Comparison of ENCODE assay signal across 12 mouse cellular contexts in genomic region chr2:126060595-126060994, GRCm38 (mm10). TPM values are rescaled to one million over a fixed set of nuclear protein-coding genes. Genes with fewer than 3 reads are reported as not detected.
DNase-seq lines count a peak whose midpoint lies in the region; ATAC-seq and TF ChIP-seq lines count a peak whose summit lies in the region.
"Had no signal": no experiment of that assay in that cellular context is flagged by ENCODE, and none has a peak within 500 bp of the region (broad histone marks: within the 10 kb centered on the region; RNA-seq: fewer than 3 reads in every experiment).

No protein-coding gene starts in this region.

- H3K27ac ChIP-seq in forebrain, embryonic 11.5 days (ENCODE audit: low read depth, low read length): no peak overlapping the region
- H3K27ac ChIP-seq in forebrain, embryonic 10.5 days: no peak overlapping the region; the same call in 1 of the 2 replicates
- H3K27ac ChIP-seq in lung, embryonic 14.5 days (ENCODE audit: low read depth): peak overlapping the region; percentile 3
- peak overlapping the region; percentile 60 for H3K27ac ChIP-seq in stomach, embryonic 16.5 days (ENCODE audit: low read length)
- H3K27ac ChIP-seq: liver, embryonic 14.5 days had no signal

- peak; percentile 85 for ATAC-seq in forebrain, embryonic 11.5 days (replicated peaks; ENCODE audit: low FRiP score)
- ATAC-seq in lung, embryonic 14.5 days (ENCODE audit: insufficient read depth): peak; percentile 78
- peak; percentile 71; the same call in 1 of the 2 replicates for ATAC-seq in stomach, embryonic 16.5 days (ENCODE audit: insufficient read depth, low FRiP score)

- no peak overlapping the region for H3K4me2 ChIP-seq in forebrain, embryonic 11.5 days (ENCODE audit: low read depth, low read length, severe bottlenecking)
- H3K4me2 ChIP-seq in lung, embryonic 14.5 days: no peak overlapping the region
- 0 out of 2 replicates have a peak overlapping the region, but pooled peaks have one; percentile 0 for H3K4me2 ChIP-seq in stomach, embryonic 16.5 days (ENCODE audit: low read depth, low read length)

- no peaks in the 10 kb centered on the region for H3K27me3 ChIP-seq in forebrain, embryonic 11.5 days (ENCODE audit: control insufficient read depth, insufficient read depth, low read length)
- no peaks in the 10 kb centered on the region for H3K27me3 ChIP-seq in forebrain, embryonic 10.5 days (ENCODE audit: poor library complexity, severe bottlenecking)
- H3K27me3 ChIP-seq in lung, embryonic 14.5 days (ENCODE audit: insufficient read depth, low read length): no peaks in the 10 kb centered on the region
- H3K27me3 ChIP-seq in stomach, embryonic 16.5 days (ENCODE audit: control insufficient read depth, insufficient read depth, low read length): no peaks in the 10 kb centered on the region

- H3K9me3 ChIP-seq in forebrain, embryonic 11.5 days (ENCODE audit: control insufficient read depth, low read length): no peaks in the 10 kb centered on the region
- H3K9me3 ChIP-seq in forebrain, embryonic 10.5 days: no peaks in the 10 kb centered on the region
- no peaks in the 10 kb centered on the region for H3K9me3 ChIP-seq in lung, embryonic 14.5 days (ENCODE audit: low read depth, low read length)
- H3K9me3 ChIP-seq in stomach, embryonic 16.5 days (replicated peaks; ENCODE audit: control insufficient read depth, low read length): no peaks in the 10 kb centered on the region

- no peak for DNase-seq in forebrain, embryonic 11.5 days (ENCODE audit: low spot score)
- DNase-seq in forebrain, embryonic 10.5 days (ENCODE audit: extremely low spot score, low spot score): no peak
- DNase-seq in lung, embryonic 14.5 days: peak; percentile 74
- no peak for DNase-seq in lung, adult 2 months
- peak; percentile 4 to 12 for DNase-seq in kidney, postnatal 36 days
- DNase-seq in right cerebral cortex, postnatal 25 days: no peak
- DNase-seq in cerebellum, postnatal 10 days: no peak
- DNase-seq: adrenal gland, postnatal 14 days; cerebellum, adult 18-20 months; layer of hippocampus, postnatal 36 days had no signal

- 54% methylated on average over 4 of the region's 4 CpGs for WGBS in forebrain, embryonic 11.5 days
- 76% methylated on average over 4 of the region's 4 CpGs for WGBS in forebrain, embryonic 10.5 days
- WGBS in lung, embryonic 14.5 days: 41% methylated on average over 4 of the region's 4 CpGs
- WGBS in lung, adult 2 months: 51% methylated on average over 4 of the region's 4 CpGs
- WGBS in stomach, embryonic 16.5 days: 49% methylated on average over 4 of the region's 4 CpGs

- no peak overlapping the region for H3K9ac ChIP-seq in forebrain, embryonic 11.5 days (ENCODE audit: low read length)
- no peak overlapping the region for H3K9ac ChIP-seq in lung, embryonic 14.5 days
- no peak overlapping the region for H3K9ac ChIP-seq in stomach, embryonic 16.5 days (ENCODE audit: low read length)
- H3K9ac ChIP-seq: liver, embryonic 14.5 days had no signal

- TF ChIP-seq POLR2A in lung, adult 2 months (IDR thresholded peaks at IDR 0.05; ENCODE audit: borderline replicate concordance, extremely low read depth, low read depth, low read length): no peak

- no peak for TF ChIP-seq CTCF in lung, embryonic 14.5 days (IDR thresholded peaks at IDR 0.05; ENCODE audit: low read depth)
- no peak for TF ChIP-seq CTCF in lung, adult 2 months (IDR thresholded peaks at IDR 0.05; ENCODE audit: insufficient read depth, low read length)

- H3K4me3 ChIP-seq in forebrain, embryonic 11.5 days (ENCODE audit: low read depth, low read length): no peak overlapping the region
- H3K4me3 ChIP-seq in forebrain, embryonic 10.5 days: no peak overlapping the region
- H3K4me3 ChIP-seq in lung, embryonic 14.5 days (ENCODE audit: low read depth, low read length): no peak overlapping the region
- H3K4me3 ChIP-seq in lung, adult 2 months (replicated peaks; ENCODE audit: extremely low read depth, low read depth, low read length): no peak overlapping the region
- H3K4me3 ChIP-seq in stomach, embryonic 16.5 days (replicated peaks; ENCODE audit: low read length): no peak overlapping the region

- H3K4me1 ChIP-seq in forebrain, embryonic 11.5 days (replicated peaks; ENCODE audit: control insufficient read depth, insufficient read depth, low read length): 0 out of 2 replicates have a peak, but pooled peaks cover 2% of the 10 kb centered on the region
- H3K4me1 ChIP-seq in forebrain, embryonic 10.5 days: peaks cover 11% of the 10 kb centered on the region
- H3K4me1 ChIP-seq in lung, embryonic 14.5 days (ENCODE audit: insufficient read depth): peaks cover 3% of the 10 kb centered on the region; the same call in 1 of the 2 replicates
- H3K4me1 ChIP-seq in lung, adult 2 months (ENCODE audit: control insufficient read depth, insufficient read depth, low read length): no peaks in the 10 kb centered on the region; the same call in none of the 2 replicates
- peaks cover 5% of the 10 kb centered on the region for H3K4me1 ChIP-seq in stomach, embryonic 16.5 days (ENCODE audit: control insufficient read depth, insufficient read depth, low read length)

- no peaks in the 10 kb centered on the region for H3K36me3 ChIP-seq in forebrain, embryonic 11.5 days (ENCODE audit: control insufficient read depth, insufficient read depth, low read length)
- no peaks in the 10 kb centered on the region for H3K36me3 ChIP-seq in forebrain, embryonic 10.5 days (replicated peaks)
- no peaks in the 10 kb centered on the region for H3K36me3 ChIP-seq in lung, embryonic 14.5 days (ENCODE audit: insufficient read depth)
- no peaks in the 10 kb centered on the region for H3K36me3 ChIP-seq in stomach, embryonic 16.5 days (ENCODE audit: control insufficient read depth, insufficient read depth, low read length)

RNA-seq across cellular contexts. Expression of gene Fgf7, which starts 26.1 kb away (rescaled TPM):
- 0.37 and 1.00 TPM in 2 replicates for polyA plus RNA-seq in forebrain, embryonic 11.5 days (2014; fragmentation: Nextera tagmentation; extraction: Ambion mirVana)
- 0.06 TPM in 1 of 2 replicates, not detected in the other for polyA plus RNA-seq in forebrain, embryonic 10.5 days (2016; fragmentation: Nextera tagmentation; extraction: Ambion mirVana)
- 5.7 and 6.3 TPM in 2 replicates for polyA plus RNA-seq in lung, embryonic 14.5 days (2014; fragmentation: Nextera tagmentation; extraction: Ambion mirVana)
- polyA plus RNA-seq in lung, adult 2 months (2012; rRNA removed): 8.8 and 17.2 TPM in 2 replicates
- 6.7 and 9.3 TPM in 2 replicates for polyA plus RNA-seq in stomach, embryonic 16.5 days (2015; fragmentation: Nextera tagmentation; extraction: Ambion mirVana)

Comparison
In these comparisons a context has a peak if more than half of its experiments do, and no peak if none do; other contexts are left out.
1. DNase-seq: peak in lung, embryonic 14.5 days (single experiment) and kidney, postnatal 36 days (2 of 2); none in forebrain, embryonic 11.5 days (single experiment), forebrain, embryonic 10.5 days (single experiment), lung, adult 2 months (single experiment), right cerebral cortex, postnatal 25 days (single experiment) and cerebellum, postnatal 10 days (0 of 2).
2. H3K27ac ChIP-seq: peak in lung, embryonic 14.5 days (single experiment) and stomach, embryonic 16.5 days (single experiment); none in forebrain, embryonic 11.5 days (single experiment) and forebrain, embryonic 10.5 days (single experiment).
3. Peak in every context shown above with its lines, with median percentiles within 50 percentile points of each other: ATAC-seq.